Mouse (Mus musculus) myocyte (in vitro differentiated cells): ENCODE measurements at regions not wholly inside any gene's neighbourhood (a gene's known extent, or its start where the extent isn't known, plus 50 kb on each side); places are given as distances from the start of the nearest gene placed in this dataset.
A peak's percentile ranks its signal among the peaks of the same experiment; 100 is the strongest.

Experiments used
- H3K27me3 ChIP-seq: one replicate; pipeline ENCODE4 v1.6.1; 2011; ENCODE audit not compliant: control insufficient read depth, insufficient read depth, insufficient read length
- H3K36me3 ChIP-seq: one replicate; pipeline ENCODE4 v1.6.1; 2011; ENCODE audit not compliant: control insufficient read depth, insufficient read depth
- H3K4me2 ChIP-seq: one replicate; pipeline ENCODE4 v1.6.1; 2011; ENCODE audit warnings: low read depth, control low read depth
- H3K4me3 ChIP-seq: one replicate; pipeline ENCODE4 v1.5.1; 2011; ENCODE audit warnings: mild to moderate bottlenecking, control low read depth, moderate library complexity
- H3K79me2 ChIP-seq: one replicate; pipeline ENCODE4 v1.6.1; 2011; ENCODE audit not compliant: control insufficient read depth, insufficient read depth
- H3ac ChIP-seq: one replicate; pipeline ENCODE4 v1.6.1; 2011; ENCODE audit not compliant: control insufficient read depth, insufficient read length
- CEBPB ChIP-seq: IDR thresholded peaks from 2 replicates; pipeline ENCODE4 v1.6.1; 2011; ENCODE audit warnings: mild to moderate bottlenecking, moderate library complexity; ENCODE audit not compliant: poor library complexity, insufficient read depth, severe bottlenecking
- E2F4 ChIP-seq: IDR thresholded peaks from one replicate; pipeline ENCODE4 v1.6.1; 2011; ENCODE audit warnings: mild to moderate bottlenecking, control low read depth, moderate library complexity; ENCODE audit not compliant: insufficient read depth
- MAX ChIP-seq: IDR thresholded peaks from one replicate; pipeline ENCODE4 v1.6.1; 2011; ENCODE audit warnings: low read depth, mild to moderate bottlenecking, control low read depth
- MYOD1 ChIP-seq, 3 experiments: IDR thresholded peaks; one replicate each; pipeline ENCODE4 v1.6.1; 2011; ENCODE audit warnings: control low read depth in 2 of 3, low read depth in 2 of 3, mild to moderate bottlenecking in 2 of 3, moderate library complexity in 1 of 3; ENCODE audit not compliant: insufficient read length in 2 of 3, control insufficient read depth in 1 of 3
- MYOG ChIP-seq, 3 experiments: IDR thresholded peaks; one replicate each; pipeline ENCODE4 v1.6.1; 2011; ENCODE audit warnings: control low read depth in 2 of 3, low read depth in 2 of 3, mild to moderate bottlenecking in 2 of 3; ENCODE audit not compliant: insufficient read length in 2 of 3, control insufficient read depth in 1 of 3, insufficient read depth in 1 of 3
- POLR2A ChIP-seq: IDR thresholded peaks from one replicate; pipeline ENCODE4 v1.6.1; 2011; ENCODE audit warnings: low read depth, mild to moderate bottlenecking, control low read depth, moderate library complexity; ENCODE audit not compliant: insufficient read length
- POLR2AphosphoS2 ChIP-seq: IDR thresholded peaks from one replicate; pipeline ENCODE4 v1.6.1; 2011; ENCODE audit warnings: low read depth, control low read depth; ENCODE audit not compliant: insufficient read length
- REST ChIP-seq: IDR thresholded peaks from one replicate; pipeline ENCODE4 v1.6.1; 2011; ENCODE audit warnings: mild to moderate bottlenecking, control low read depth, moderate library complexity; ENCODE audit not compliant: insufficient read depth, insufficient read length
- SRF ChIP-seq: IDR thresholded peaks from one replicate; pipeline ENCODE4 v1.6.1; 2011; ENCODE audit warnings: low read depth; ENCODE audit not compliant: control insufficient read depth, insufficient read length
- TCF12 ChIP-seq: IDR thresholded peaks from one replicate; pipeline ENCODE4 v1.6.1; 2011; ENCODE audit warnings: mild to moderate bottlenecking, control low read depth; ENCODE audit not compliant: poor library complexity, insufficient read depth, severe bottlenecking
- TCF3 ChIP-seq: IDR thresholded peaks from one replicate; pipeline ENCODE4 v1.6.1; 2011; ENCODE audit warnings: low read depth, control low read depth; ENCODE audit not compliant: insufficient read length
- USF1 ChIP-seq: IDR thresholded peaks from one replicate; pipeline ENCODE4 v1.6.1; 2011; ENCODE audit warnings: low read depth, mild to moderate bottlenecking, control low read depth, moderate library complexity

DNA sequence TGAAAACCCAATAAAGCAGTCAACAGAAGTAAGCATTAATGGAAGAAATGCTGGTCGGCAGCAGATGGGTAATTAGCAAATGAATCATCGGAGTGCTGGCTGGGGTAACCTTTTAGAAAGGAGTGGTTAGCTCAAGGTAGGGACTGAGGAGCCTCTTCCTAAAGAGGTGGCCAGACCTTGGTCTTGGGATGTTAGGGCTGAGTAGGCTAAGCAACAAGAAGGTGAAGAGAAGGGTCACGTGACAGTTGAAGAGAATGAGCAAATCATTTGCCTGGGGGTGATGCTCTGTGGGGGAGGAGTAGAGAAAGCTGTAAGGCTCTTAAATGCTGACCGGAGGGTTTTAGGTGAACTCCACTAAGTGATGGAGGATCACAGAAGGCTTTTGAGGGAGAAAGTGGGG lies 208.2 kb downstream of the Gm10260 start:
- H3K79me2 ChIP-seq: no peaks in the 10 kb centered on the region
- H3ac ChIP-seq: no peak overlapping the region
- no peaks in the 10 kb centered on the region for H3K27me3 ChIP-seq
- H3K4me2 ChIP-seq: no peak overlapping the region
- no peak overlapping the region for H3K4me3 ChIP-seq
- H3K36me3 ChIP-seq: no peaks in the 10 kb centered on the region
- TF ChIP-seq TCF12: no peak
- TF ChIP-seq MAX: no peak
- no peak for TF ChIP-seq REST
- TF ChIP-seq MYOD1 (IDR thresholded peaks at IDR 0.05; ENCODE audit: control insufficient read depth in 1 of 3, insufficient read length in 2 of 3, low read depth in 2 of 3): no peak
- no peak for TF ChIP-seq MYOG (IDR thresholded peaks at IDR 0.05; ENCODE audit: control insufficient read depth in 1 of 3, insufficient read depth in 1 of 3, insufficient read length in 2 of 3, low read depth in 2 of 3)
- no peak for TF ChIP-seq POLR2AphosphoS2
- TF ChIP-seq CEBPB: no peak
- no peak for TF ChIP-seq E2F4
- TF ChIP-seq TCF3: no peak
- TF ChIP-seq USF1: no peak
- no peak for TF ChIP-seq POLR2A

DNA sequence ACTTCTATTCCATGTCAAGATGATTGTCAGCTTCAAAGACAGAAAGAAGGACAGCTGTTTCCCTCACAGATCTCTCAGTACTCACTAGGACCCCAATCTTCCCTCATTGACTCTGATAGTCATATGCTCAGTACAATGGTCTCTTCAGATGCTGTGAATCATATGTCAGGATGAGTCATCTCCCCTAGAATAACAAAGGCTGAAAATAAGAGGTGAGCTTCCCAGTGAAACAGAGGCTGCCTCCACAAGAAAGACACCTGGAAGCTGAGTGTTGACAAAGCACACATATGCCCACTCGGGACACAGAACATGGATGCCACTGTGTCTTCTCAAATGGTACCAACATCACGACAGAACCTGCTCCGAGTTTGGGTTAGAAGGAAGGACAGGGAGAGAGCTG lies 209.6 kb downstream of the Gm10260 start:
- Histone ChIP-seq H3ac (no peak overlapping the region), H3K36me3 (no peaks in the 10 kb centered on the region), H3K27me3 (no peaks in the 10 kb centered on the region), H3K4me3 (no peak overlapping the region), H3K4me2 (no peak overlapping the region), H3K79me2 (no peaks in the 10 kb centered on the region)
- no peak for TF ChIP-seq REST
- no peak for TF ChIP-seq POLR2A
- no peak for TF ChIP-seq POLR2AphosphoS2
- no peak for TF ChIP-seq TCF3
- no peak for TF ChIP-seq CEBPB
- TF ChIP-seq TCF12: no peak
- no peak for TF ChIP-seq MYOG (IDR thresholded peaks at IDR 0.05; ENCODE audit: control insufficient read depth in 1 of 3, insufficient read depth in 1 of 3, insufficient read length in 2 of 3, low read depth in 2 of 3)
- no peak for TF ChIP-seq MYOD1 (IDR thresholded peaks at IDR 0.05; ENCODE audit: control insufficient read depth in 1 of 3, insufficient read length in 2 of 3, low read depth in 2 of 3)
- TF ChIP-seq USF1: no peak

DNA sequence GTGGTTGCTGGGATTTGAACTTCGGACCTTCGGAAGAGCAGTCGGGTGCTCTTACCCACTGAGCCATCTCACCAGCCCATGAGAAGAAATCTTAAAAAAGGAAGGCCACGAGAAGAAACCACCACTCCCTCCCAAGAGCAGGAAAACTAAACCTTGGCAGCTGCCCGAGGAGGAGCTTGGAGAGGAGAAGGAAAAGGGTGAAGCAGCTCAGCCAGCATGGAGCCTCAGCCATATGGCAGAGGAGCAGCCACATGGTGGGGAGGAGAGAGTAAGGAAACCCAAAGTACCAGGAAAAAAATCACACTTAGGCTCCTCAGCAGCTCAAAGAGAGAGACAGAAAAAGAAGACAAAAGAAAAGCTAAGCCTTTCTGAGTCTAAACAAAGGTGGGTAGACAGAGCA lies 210.3 kb downstream of the Gm10260 start:
- no peaks in the 10 kb centered on the region for H3K36me3 ChIP-seq
- H3K4me3 ChIP-seq: no peak overlapping the region
- no peak overlapping the region for H3K4me2 ChIP-seq
- no peaks in the 10 kb centered on the region for H3K27me3 ChIP-seq
- H3K79me2 ChIP-seq: no peaks in the 10 kb centered on the region
- TF ChIP-seq POLR2A (no peak), E2F4 (no peak), TCF12 (no peak), POLR2AphosphoS2 (no peak), USF1 (no peak), MAX (no peak), TCF3 (no peak), CEBPB (no peak), MYOD1 (IDR thresholded peaks at IDR 0.05; ENCODE audit: control insufficient read depth in 1 of 3, insufficient read length in 2 of 3, low read depth in 2 of 3) (no peak), REST (no peak), MYOG (IDR thresholded peaks at IDR 0.05; ENCODE audit: control insufficient read depth in 1 of 3, insufficient read depth in 1 of 3, insufficient read length in 2 of 3, low read depth in 2 of 3) (no peak), SRF (no peak)
- no peak overlapping the region for H3ac ChIP-seq

DNA sequence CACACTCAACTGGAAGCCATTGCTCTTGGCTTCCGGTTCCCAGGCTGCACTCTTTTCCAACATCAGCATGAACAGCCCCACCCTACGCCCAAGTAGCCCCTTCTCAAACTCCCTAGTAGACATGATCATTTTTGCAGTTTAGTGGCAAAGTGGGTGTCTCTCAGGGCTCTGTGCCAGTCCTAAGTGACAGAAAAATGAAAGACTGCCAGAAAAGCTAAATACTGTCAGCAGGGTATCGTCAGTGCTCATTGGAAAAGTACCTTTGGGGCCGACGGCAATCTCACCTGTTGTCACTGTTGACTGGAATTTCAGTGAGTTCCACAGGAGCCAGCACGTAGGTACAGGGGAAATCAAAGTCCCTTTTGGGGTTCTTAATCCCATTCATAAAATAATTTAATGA lies 211.0 kb downstream of the Gm10260 start:
- Histone ChIP-seq H3K4me2 (no peak overlapping the region), H3K79me2 (no peaks in the 10 kb centered on the region)
- TF ChIP-seq SRF (no peak), MAX (no peak), MYOD1 (IDR thresholded peaks at IDR 0.05; ENCODE audit: control insufficient read depth in 1 of 3, insufficient read length in 2 of 3, low read depth in 2 of 3) (no peak), CEBPB (no peak), POLR2A (no peak), REST (no peak), TCF12 (no peak), E2F4 (no peak), TCF3 (no peak), USF1 (no peak), MYOG (IDR thresholded peaks at IDR 0.05; ENCODE audit: control insufficient read depth in 1 of 3, insufficient read depth in 1 of 3, insufficient read length in 2 of 3, low read depth in 2 of 3) (no peak), POLR2AphosphoS2 (no peak)

DNA sequence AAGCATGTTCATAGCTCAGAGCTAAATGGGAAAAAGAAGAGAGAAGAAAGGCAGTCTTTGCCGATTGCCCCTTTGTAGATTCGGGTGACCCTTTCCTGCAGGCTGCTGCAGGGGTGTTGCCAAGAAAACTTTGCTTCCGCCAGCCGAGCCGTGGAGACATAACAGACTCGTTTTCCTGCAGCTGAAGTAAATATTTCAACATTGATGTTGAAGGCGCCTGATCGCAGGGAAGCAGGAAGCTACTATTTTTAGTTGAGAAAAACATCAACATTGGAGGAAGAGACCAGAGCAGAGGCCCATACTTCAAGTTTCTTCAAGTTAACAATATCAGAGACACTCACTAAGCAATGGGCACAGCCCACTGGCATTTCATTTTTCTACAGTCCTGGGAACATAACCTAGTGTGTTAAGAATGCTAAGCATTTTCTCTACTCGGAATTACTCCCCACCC lies 211.9 kb downstream of the Gm10260 start:
- Histone ChIP-seq H3K27me3 (no peaks in the 10 kb centered on the region), H3K4me3 (no peak overlapping the region), H3ac (no peak overlapping the region), H3K36me3 (no peaks in the 10 kb centered on the region), H3K4me2 (peak overlapping the region; percentile 44), H3K79me2 (no peaks in the 10 kb centered on the region)
- no peak for TF ChIP-seq E2F4
- TF ChIP-seq POLR2AphosphoS2: no peak
- no peak for TF ChIP-seq REST
- no peak for TF ChIP-seq MYOD1 (IDR thresholded peaks at IDR 0.05; ENCODE audit: control insufficient read depth in 1 of 3, insufficient read length in 2 of 3, low read depth in 2 of 3)
- TF ChIP-seq TCF12: no peak
- TF ChIP-seq TCF3: no peak
- no peak for TF ChIP-seq POLR2A

More for the DNA sequence above, 211.0 kb downstream of the Gm10260 start:
- Histone ChIP-seq H3K27me3 (no peaks in the 10 kb centered on the region), H3K4me3 (no peak overlapping the region), H3ac (no peak overlapping the region), H3K36me3 (no peaks in the 10 kb centered on the region)
